Mouse (Mus musculus) erythroblast, embryonic 14.5 days (primary cell): ENCODE data around the gene Rexo1.

Experiments used
- GATA1 ChIP-seq: IDR thresholded peaks from 2 replicates; pipeline ENCODE4 v1.6.1; 2012; ENCODE audit warnings: low read length, inconsistent platforms, mixed read lengths
- TAL1 ChIP-seq: IDR thresholded peaks from 3 replicates; pipeline ENCODE4 v1.6.1; 2012; ENCODE audit warnings: low read length, inconsistent platforms, mixed read lengths

DNA sequence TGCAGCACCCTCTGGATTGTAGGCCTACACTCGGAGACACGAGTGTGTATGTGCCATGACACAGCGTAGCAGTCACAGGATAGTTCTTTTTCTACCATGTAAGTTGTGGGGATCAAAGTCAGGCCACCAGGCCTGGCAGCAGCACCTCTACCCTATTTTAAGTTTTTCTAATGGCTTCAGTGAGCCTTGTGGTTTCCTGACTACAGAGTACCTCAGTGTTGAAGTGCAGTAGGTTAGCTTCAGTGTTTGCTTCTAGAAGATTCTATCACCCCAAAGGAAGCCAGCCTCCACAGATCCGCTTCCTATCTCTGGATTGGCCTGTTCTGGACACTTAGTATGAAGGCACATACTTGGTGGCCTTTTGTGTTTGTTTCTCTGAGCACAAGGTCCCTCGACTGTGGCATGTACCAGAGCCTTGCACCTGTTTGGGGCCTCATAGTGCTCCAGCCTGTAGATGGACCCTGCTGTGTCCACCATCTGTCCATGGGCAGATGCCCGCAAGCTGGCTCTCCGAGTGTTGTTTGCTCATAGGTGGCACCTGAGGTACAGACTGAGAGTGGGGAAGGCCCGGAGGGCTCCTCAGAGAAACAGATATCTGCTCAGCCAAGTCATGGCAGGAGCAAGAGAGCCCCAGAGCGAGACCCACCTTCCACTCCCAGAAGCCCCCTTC, 48.9 kb upstream of the Rexo1 start:
- TF ChIP-seq TAL1 (no peak), GATA1 (no peak)
